Mouse (Mus musculus): ENCODE measurements around the gene Pus7. TPM values are rescaled to one million over a fixed set of nuclear protein-coding genes. Genes with fewer than 3 reads are reported as not detected.
"Not testable (repeated sequence)": the region's sequence is repeated elsewhere in the genome, so short reads cannot be mapped to it uniquely, and the experiment has no call there.

Gene Pus7
- polyA plus RNA-seq, 1 experiment from 2014 or later: 30.2 TPM

GRCm38 (mm10) chr5:23711244-23711643 is 72.3 kb downstream of the Pus7 start:
- Histone ChIP-seq H3K4me3 (replicated peaks) (no peak overlapping the region), H3K4me1 (no peaks in the 10 kb centered on the region), H3K27ac (replicated peaks) (no peak overlapping the region), H3K27me3 (no peaks in the 10 kb centered on the region), H3K9me3 (replicated peaks) (peaks cover 23% of the 10 kb centered on the region), H3K36me3 (peaks cover 37% of the 10 kb centered on the region), H3K9ac (no peak overlapping the region), H3K4me2 (replicated peaks) (no peak overlapping the region)
- ATAC-seq (ENCODE audit: insufficient number of reproducible peaks, low FRiP score, low TSS enrichment, low read depth): no peak
- 96% methylated on average over 4 of the region's 4 CpGs for WGBS

DNA sequence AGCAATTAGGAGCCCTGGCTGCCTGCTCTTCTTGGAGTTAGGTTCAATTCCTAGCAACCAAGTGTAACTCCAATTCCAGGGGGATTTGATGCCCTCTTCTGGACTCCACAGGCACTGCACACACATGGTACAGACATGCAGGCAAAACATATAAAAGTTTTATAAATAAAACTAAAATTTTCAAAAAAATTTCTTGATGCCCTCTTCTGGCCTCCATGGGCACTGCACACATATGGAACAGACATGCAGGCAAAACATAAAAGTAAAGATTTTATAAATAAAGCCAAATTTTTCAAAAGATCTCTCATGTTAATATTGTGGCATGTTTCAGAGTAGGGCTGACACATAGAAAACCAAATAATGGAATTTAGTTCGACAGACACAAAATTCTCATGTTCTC is 73.8 kb downstream of the Pus7 start:
- Histone ChIP-seq H3K27ac (replicated peaks) (no peak overlapping the region), H3K4me2 (replicated peaks) (no peak overlapping the region), H3K4me1 (no peaks in the 10 kb centered on the region), H3K9me3 (replicated peaks) (peaks cover 23% of the 10 kb centered on the region), H3K27me3 (no peaks in the 10 kb centered on the region), H3K9ac (no peak overlapping the region), H3K36me3 (peaks cover 40% of the 10 kb centered on the region), H3K4me3 (replicated peaks) (no peak overlapping the region)
- no peak for ATAC-seq (ENCODE audit: insufficient number of reproducible peaks, low FRiP score, low TSS enrichment, low read depth)
- 98% methylated on average over 1 of the region's 1 CpGs for WGBS

DNA sequence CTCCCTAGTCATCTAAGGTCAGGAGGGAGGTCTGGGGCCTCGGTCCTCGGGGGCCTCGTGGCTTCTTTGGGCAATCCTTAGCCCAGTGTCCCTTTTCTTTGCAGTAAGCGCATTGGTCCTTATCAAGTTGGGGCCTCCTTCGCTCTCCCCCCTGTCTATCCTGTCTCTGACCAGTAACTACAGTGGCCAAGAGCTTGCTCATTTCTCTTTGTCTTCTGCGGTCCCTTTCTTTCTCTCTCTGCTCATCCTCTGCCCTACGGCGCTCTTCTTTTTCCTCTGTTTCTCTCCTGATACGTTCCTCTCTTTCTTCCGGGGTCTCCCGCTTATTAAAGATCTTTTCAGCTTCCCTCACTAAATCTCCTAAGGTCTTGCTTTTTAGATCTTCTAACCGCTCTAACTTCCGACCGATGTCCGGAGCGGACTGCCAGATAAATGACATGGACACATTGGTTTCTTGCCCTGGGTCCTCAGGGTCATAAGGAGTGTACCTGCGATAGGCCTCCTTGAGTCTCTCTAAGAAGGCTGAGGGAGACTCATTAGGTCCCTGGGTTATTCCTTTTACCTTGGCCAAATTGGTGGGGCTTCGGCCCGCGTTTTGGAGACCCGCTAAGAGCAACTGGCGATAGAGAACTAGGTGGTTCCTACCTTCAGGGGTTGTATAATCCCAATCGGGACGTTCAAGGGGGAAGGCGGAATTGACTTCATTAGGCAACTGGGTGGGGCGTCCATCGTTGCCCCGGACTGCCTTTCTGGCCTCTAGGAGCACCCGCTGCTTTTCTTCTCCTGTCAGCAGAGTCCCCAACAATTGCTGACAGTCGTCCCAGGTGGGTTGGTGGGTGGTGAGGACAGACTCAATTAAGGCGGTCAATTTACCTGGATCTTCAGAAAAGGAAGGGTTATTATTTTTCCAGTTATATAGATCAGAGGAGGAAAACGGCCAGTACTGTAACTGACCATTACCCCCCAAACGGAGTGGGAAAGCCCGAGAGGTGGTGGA is 76.6 kb downstream of the Pus7 start:
- H3K9ac ChIP-seq; H3K27ac ChIP-seq (replicated peaks); H3K4me1 ChIP-seq; H3K4me2 ChIP-seq (replicated peaks); H3K4me3 ChIP-seq (replicated peaks); H3K27me3 ChIP-seq; ATAC-seq (ENCODE audit: insufficient number of reproducible peaks, low FRiP score, low TSS enrichment, low read depth): not testable (repeated sequence)
- peaks cover 36% of the 10 kb centered on the region for H3K9me3 ChIP-seq (replicated peaks)
- WGBS: 97% methylated on average over 30 of the region's 34 CpGs
- H3K36me3 ChIP-seq: peaks cover 63% of the 10 kb centered on the region

- no peak overlapping the region for H3K4me3 ChIP-seq (replicated peaks)
- ATAC-seq (ENCODE audit: insufficient number of reproducible peaks, low FRiP score, low TSS enrichment, low read depth): no peak
- no peaks in the 10 kb centered on the region for H3K4me1 ChIP-seq
- H3K36me3 ChIP-seq: peaks cover 15% of the 10 kb centered on the region
- no peaks in the 10 kb centered on the region for H3K27me3 ChIP-seq
- H3K4me2 ChIP-seq (replicated peaks): no peak overlapping the region
- no peak overlapping the region for H3K9ac ChIP-seq
- 0 out of 2 replicates have a peak, but pooled peaks cover 16% of the 10 kb centered on the region for H3K9me3 ChIP-seq (replicated peaks)
- H3K27ac ChIP-seq (replicated peaks): no peak overlapping the region
- WGBS: 98% methylated on average over 1 of the region's 1 CpGs
Observed at GRCm38 (mm10) chr5:23697457-23697856, 86.1 kb downstream of the Pus7 start.

Other genes starting within 250 kb of the Pus7 start
- gene Srpk2, start 99.1 kb downstream of the Pus7 start, polyA plus RNA-seq (2015; fragmentation: Nextera tagmentation; extraction: Ambion mirVana): 54.0 and 56.2 TPM in 2 replicates
- 40.0 and 40.5 TPM in 2 replicates for gene Rint1, start 4.0 kb upstream of the Pus7 start, polyA plus RNA-seq (2015; fragmentation: Nextera tagmentation; extraction: Ambion mirVana)
- 109 TPM in 2 replicates for gene Tomm7, start 60.5 kb upstream of the Pus7 start, polyA plus RNA-seq (2015; fragmentation: Nextera tagmentation; extraction: Ambion mirVana)
- gene Fam126a, start 247.0 kb upstream of the Pus7 start, polyA plus RNA-seq (2015; fragmentation: Nextera tagmentation; extraction: Ambion mirVana): 25.4 and 28.6 TPM in 2 replicates